Mouse (Mus musculus) activated CD4-positive, CD25-positive, alpha-beta regulatory T cell (primary cell): ENCODE results near the gene Mrgprf. TPM values are rescaled to one million over a fixed set of nuclear protein-coding genes. Genes with fewer than 3 reads are reported as not detected.

Experiments used
- polyA plus RNA-seq, 2 experiments: library from polyadenylated mRNA; unstranded; fragments of 100-300 nt; shearing (Covaris generic); gene quantifications; one replicate each; pipeline ENCODE4 v1.2.1; 2017

The Mrgprf gene
- not detected for polyA plus RNA-seq

GRCm38 (mm10) chr7:145300321-145301007 is at the start of gene Mrgprf:
Mrgprf (plus strand) TSS chr7:145300828.

GRCm38 (mm10) chr7:145283487-145284187 is 17.0 kb upstream of the Mrgprf start, which contains the start of gene Tpcn2:
Tpcn2 (minus strand) TSS chr7:145284011.

GRCm38 (mm10) chr7:145314785-145315411 is 14.3 kb downstream of the Mrgprf start, which contains the start of gene Mrgprd:
Mrgprd (plus strand) TSS chr7:145314835.

Other genes starting within 250 kb of the Mrgprf start
- 1 to 10 TPM in 1 of 2 experiments, not detected in 1; 1.2 TPM for gene 1810010D01Rik, start 92.7 kb upstream of the Mrgprf start, polyA plus RNA-seq
- 10 to 100 TPM; 14.4 to 15.8 TPM for gene Tpcn2, start 16.8 kb upstream of the Mrgprf start, polyA plus RNA-seq
- under 1 TPM in 1 of 2 experiments, not detected in 1; 0.05 TPM for gene Mrgprd, start 14.0 kb downstream of the Mrgprf start, polyA plus RNA-seq